30 mouse cellular contexts compared by ENCODE assay signal in the genomic region with DNA sequence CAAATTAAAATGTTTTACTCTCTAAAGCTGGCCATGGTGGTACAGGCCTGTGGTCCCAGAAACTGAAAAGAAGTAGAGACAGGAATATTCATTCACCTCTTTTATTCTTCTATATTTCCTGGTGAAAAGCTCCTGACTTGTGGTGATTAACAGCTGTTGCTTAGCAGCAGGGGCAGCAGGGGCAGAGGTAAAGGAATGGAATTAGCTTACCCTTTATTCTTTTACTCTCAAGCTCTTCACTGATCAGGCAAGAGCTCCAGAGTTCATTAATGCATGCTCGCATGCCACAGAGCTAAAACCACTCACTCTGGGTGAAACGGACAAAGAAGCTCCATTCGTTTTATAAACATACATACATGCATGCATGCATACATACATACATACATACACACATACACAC. TPM values are rescaled to one million over a fixed set of nuclear protein-coding genes. Genes with fewer than 3 reads are reported as not detected.
A peak's percentile ranks its signal among the peaks of the same experiment; 100 is the strongest.
DNase-seq lines count a peak whose midpoint lies in the region; ATAC-seq lines count a peak whose summit lies in the region.
"Had no signal": no experiment of that assay in that cellular context is flagged by ENCODE, and none has a peak within 500 bp of the region (broad histone marks: within the 10 kb centered on the region; RNA-seq: fewer than 3 reads in every experiment).

No protein-coding gene starts in this region.

- WGBS in forebrain, embryonic 13.5 days = under 1% methylated on average over 3 of the region's 3 CpGs
- WGBS in forebrain, embryonic 12.5 days = 5% methylated on average over 3 of the region's 3 CpGs
- WGBS in neural tube, embryonic 11.5 days = 47% methylated on average over 3 of the region's 3 CpGs
- WGBS in midbrain, embryonic 16.5 days = 7% methylated on average over 3 of the region's 3 CpGs

- intact Hi-C loops in heart, postnatal 36 days (cut with DNase I) = no loop called here

- no peak overlapping the region for H3K4me3 ChIP-seq in forebrain, embryonic 13.5 days
- H3K4me3 ChIP-seq in forebrain, embryonic 12.5 days (replicated peaks) = no peak overlapping the region
- no peak overlapping the region for H3K4me3 ChIP-seq in neural tube, embryonic 11.5 days (ENCODE audit: low read depth, low read length)
- H3K4me3 ChIP-seq in midbrain, embryonic 16.5 days (ENCODE audit: low read depth, low read length) = no peak overlapping the region
- H3K4me3 ChIP-seq: embryonic facial prominence, embryonic 13.5 days; erythroblast, embryonic 14.5 days; gastrocnemius, adult 2 months; heart, embryonic 10.5 days; stomach, embryonic 15.5 days had no signal

- peak; percentile 53; the same call in 1 of the 2 replicates for ATAC-seq in forebrain, embryonic 13.5 days
- ATAC-seq in forebrain, embryonic 12.5 days (ENCODE audit: low FRiP score) = no peak
- ATAC-seq in neural tube, embryonic 11.5 days (ENCODE audit: insufficient read depth, low FRiP score, low TSS enrichment) = peak; percentile 69
- 0 out of 2 replicates have a peak, but pooled peaks have one; percentile 42 for ATAC-seq in midbrain, embryonic 16.5 days
- ATAC-seq: CD4-positive, CD25-positive, alpha-beta regulatory T cell, adult 4 months had no signal

- H3K4me1 ChIP-seq in forebrain, embryonic 13.5 days = peaks cover 4% of the 10 kb centered on the region
- 0 out of 2 replicates have a peak, but pooled peaks cover 5% of the 10 kb centered on the region for H3K4me1 ChIP-seq in forebrain, embryonic 12.5 days
- no peaks in the 10 kb centered on the region for H3K4me1 ChIP-seq in neural tube, embryonic 11.5 days (ENCODE audit: control insufficient read depth, insufficient read depth, low read length)
- H3K4me1 ChIP-seq in midbrain, embryonic 16.5 days (ENCODE audit: control insufficient read depth, insufficient read depth, low read length) = no peaks in the 10 kb centered on the region
- H3K4me1 ChIP-seq: embryonic facial prominence, embryonic 13.5 days; heart, embryonic 10.5 days; stomach, embryonic 15.5 days had no signal

- no peaks in the 10 kb centered on the region for H3K9me3 ChIP-seq in forebrain, embryonic 13.5 days (replicated peaks)
- H3K9me3 ChIP-seq in forebrain, embryonic 12.5 days = no peaks in the 10 kb centered on the region
- no peaks in the 10 kb centered on the region for H3K9me3 ChIP-seq in neural tube, embryonic 11.5 days (ENCODE audit: control insufficient read depth, low read length)
- H3K9me3 ChIP-seq in midbrain, embryonic 16.5 days (replicated peaks; ENCODE audit: control insufficient read depth, low read length, poor library complexity, severe bottlenecking) = no peaks in the 10 kb centered on the region
- H3K9me3 ChIP-seq: embryonic facial prominence, embryonic 13.5 days; heart, embryonic 10.5 days; stomach, embryonic 15.5 days had no signal

- no peaks in the 10 kb centered on the region for H3K27me3 ChIP-seq in forebrain, embryonic 13.5 days
- H3K27me3 ChIP-seq in forebrain, embryonic 12.5 days = no peaks in the 10 kb centered on the region
- H3K27me3 ChIP-seq in neural tube, embryonic 11.5 days (ENCODE audit: control insufficient read depth, insufficient read depth, low read length) = no peaks in the 10 kb centered on the region
- no peaks in the 10 kb centered on the region for H3K27me3 ChIP-seq in midbrain, embryonic 16.5 days (ENCODE audit: control insufficient read depth, insufficient read depth, low read depth, low read length)
- H3K27me3 ChIP-seq: embryonic facial prominence, embryonic 13.5 days; stomach, embryonic 15.5 days had no signal

- H3K9ac ChIP-seq in forebrain, embryonic 13.5 days = no peak overlapping the region
- H3K9ac ChIP-seq in forebrain, embryonic 12.5 days = no peak overlapping the region
- no peak overlapping the region for H3K9ac ChIP-seq in neural tube, embryonic 11.5 days (ENCODE audit: low read length)
- H3K9ac ChIP-seq in midbrain, embryonic 16.5 days (ENCODE audit: low read depth, low read length) = no peak overlapping the region
- H3K9ac ChIP-seq: embryonic facial prominence, embryonic 13.5 days; stomach, embryonic 15.5 days had no signal

- no peaks in the 10 kb centered on the region for H3K36me3 ChIP-seq in forebrain, embryonic 13.5 days (ENCODE audit: poor library complexity, severe bottlenecking)
- H3K36me3 ChIP-seq in forebrain, embryonic 12.5 days (replicated peaks) = no peaks in the 10 kb centered on the region
- no peaks in the 10 kb centered on the region for H3K36me3 ChIP-seq in neural tube, embryonic 11.5 days (ENCODE audit: control insufficient read depth, insufficient read depth, low read length)
- H3K36me3 ChIP-seq in midbrain, embryonic 16.5 days (ENCODE audit: control insufficient read depth, insufficient read depth, low read length) = no peaks in the 10 kb centered on the region
- H3K36me3 ChIP-seq: embryonic facial prominence, embryonic 13.5 days; heart, embryonic 10.5 days; stomach, embryonic 15.5 days had no signal

- DNase-seq in neural tube, embryonic 11.5 days (ENCODE audit: low spot score) = peak; percentile 32
- no peak for DNase-seq in neural tube, embryonic 10.5 days (ENCODE audit: extremely low spot score, low spot score)
- peak; percentile 39 for DNase-seq in mesoderm, embryonic 11.5 days (ENCODE audit: low read depth, low spot score)
- DNase-seq in kidney, adult 11 months = no peak
- no peak for DNase-seq in heart, postnatal 36 days
- DNase-seq: adrenal gland, postnatal 36 days; cerebellum, adult 11 months; cerebellum, adult 9-11 months; gastrocnemius, adult 2 months; kidney, adult 9 months; kidney, postnatal 25 days; layer of hippocampus, postnatal 36 days; lung, postnatal 4 days; retina, postnatal 1 day; right cerebral cortex, postnatal 4 days; thymus, postnatal 25 days had no signal

- H3K4me2 ChIP-seq in forebrain, embryonic 13.5 days = no peak overlapping the region
- no peak overlapping the region for H3K4me2 ChIP-seq in forebrain, embryonic 12.5 days
- no peak overlapping the region for H3K4me2 ChIP-seq in neural tube, embryonic 11.5 days (ENCODE audit: low read depth)
- H3K4me2 ChIP-seq in midbrain, embryonic 16.5 days (ENCODE audit: low read length) = no peak overlapping the region
- H3K4me2 ChIP-seq: embryonic facial prominence, embryonic 13.5 days; stomach, embryonic 15.5 days had no signal

- H3K27ac ChIP-seq in forebrain, embryonic 13.5 days = no peak overlapping the region
- no peak overlapping the region for H3K27ac ChIP-seq in forebrain, embryonic 12.5 days
- no peak overlapping the region for H3K27ac ChIP-seq in neural tube, embryonic 11.5 days (ENCODE audit: low read depth, low read length)
- no peak overlapping the region for H3K27ac ChIP-seq in midbrain, embryonic 16.5 days (ENCODE audit: low read length)
- H3K27ac ChIP-seq: embryonic facial prominence, embryonic 13.5 days; gastrocnemius, adult 2 months; heart, embryonic 10.5 days; stomach, embryonic 15.5 days had no signal

RNA-seq across cellular contexts. Expression of a gene that starts 14.4 kb away (rescaled TPM):
- polyA plus RNA-seq in forebrain, embryonic 13.5 days (2015; fragmentation: Nextera tagmentation; extraction: Ambion mirVana) = 1.8 and 2.7 TPM in 2 replicates
- polyA plus RNA-seq in forebrain, embryonic 12.5 days (2016; fragmentation: Nextera tagmentation; extraction: Ambion mirVana) = 3.0 and 3.2 TPM in 2 replicates
- polyA plus RNA-seq in neural tube, embryonic 11.5 days (2014; fragmentation: Nextera tagmentation; extraction: Ambion mirVana) = 3.1 and 3.7 TPM in 2 replicates
- 4.8 and 6.0 TPM in 2 replicates for polyA plus RNA-seq in midbrain, embryonic 16.5 days (2015; fragmentation: Nextera tagmentation; extraction: Ambion mirVana)
- 10 to 100 TPM; 17.3 to 22.4 TPM for total RNA-seq in heart, postnatal 36 days (2021)
- total RNA-seq: megakaryocyte-erythroid progenitor cell, adult 5-6 weeks had no signal

RNA-seq across cellular contexts. Expression of a gene that starts 40.4 kb away (rescaled TPM):
- polyA plus RNA-seq in forebrain, embryonic 13.5 days (2015; fragmentation: Nextera tagmentation; extraction: Ambion mirVana) = 0.09 TPM in 1 of 2 replicates, not detected in the other
- polyA plus RNA-seq in forebrain, embryonic 12.5 days (2016; fragmentation: Nextera tagmentation; extraction: Ambion mirVana) = 0.05 TPM in 1 of 2 replicates, not detected in the other
- not detected in 2 replicates for polyA plus RNA-seq in neural tube, embryonic 11.5 days (2014; fragmentation: Nextera tagmentation; extraction: Ambion mirVana)
- 0.17 and 0.18 TPM in 2 replicates for polyA plus RNA-seq in midbrain, embryonic 16.5 days (2015; fragmentation: Nextera tagmentation; extraction: Ambion mirVana)
- total RNA-seq in heart, postnatal 36 days (2021) = not detected
- total RNA-seq: common myeloid progenitor, adult 5-6 weeks; hematopoietic stem cell, adult 5-6 weeks; liver, adult 2 months; megakaryocyte-erythroid progenitor cell, adult 5-6 weeks had no signal
- polyA plus RNA-seq: CD4-positive, CD25-positive, alpha-beta regulatory T cell, adult 4 months; erythroblast, embryonic 14.5 days; gonadal fat pad, adult 2 months; heart, embryonic 10.5 days; limb, embryonic 11.5 days; liver, adult 2 months had no signal

Comparison
In these comparisons a context has a peak if more than half of its experiments do, and no peak if none do; other contexts are left out.
1. DNase-seq: peak in neural tube, embryonic 11.5 days (single experiment) and mesoderm, embryonic 11.5 days (single experiment); none in neural tube, embryonic 10.5 days (single experiment), kidney, adult 11 months (single experiment) and heart, postnatal 36 days (0 of 2).